Mouse (Mus musculus) common myeloid progenitor, adult 5-6 weeks (primary cell): ENCODE results near the gene Pa2g4. TPM values are rescaled to one million over a fixed set of nuclear protein-coding genes. Genes with fewer than 3 reads are reported as not detected.
"Not testable (repeated sequence)": the region's sequence is repeated elsewhere in the genome, so short reads cannot be mapped to it uniquely, and the experiment has no call there.

Experiments
- ATAC-seq: replicated peaks from 2 replicates; pipeline ENCODE4 v1.8.0; 2016; ENCODE audit warnings: low read depth, mild to moderate bottlenecking, moderate TSS enrichment, inconsistent platforms; ENCODE audit not compliant: poor library complexity, severe bottlenecking
- total RNA-seq: library from RNA; stranded (forward); fragments of 200-1000, 187-1606 nt; gene quantifications from 2 replicates; pipeline ENCODE4 v1.2.3, GENCODE M21; 2017

The Pa2g4 gene
- total RNA-seq, 1 experiment from 2014 or later = 532 TPM

DNA sequence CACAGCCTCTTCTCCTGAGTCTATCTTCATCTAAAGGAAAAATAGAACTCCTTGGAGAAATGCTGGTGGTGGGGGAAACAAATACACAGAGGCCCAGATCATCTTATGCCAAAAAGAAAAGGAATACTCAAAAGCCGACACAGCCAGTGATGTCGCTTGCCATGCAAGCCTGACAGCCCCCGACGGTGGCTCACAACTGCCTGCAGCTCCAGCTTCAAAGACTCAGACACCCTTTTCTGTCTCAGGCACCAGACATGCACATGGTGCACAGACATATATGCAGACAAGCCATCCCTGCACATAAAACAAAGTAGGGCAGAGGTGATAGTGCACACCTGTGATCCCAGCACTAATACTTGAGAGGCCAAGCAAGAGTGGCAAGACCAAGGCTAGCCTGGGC is 13.9 kb upstream of the Pa2g4 start:
- no peak for ATAC-seq

DNA sequence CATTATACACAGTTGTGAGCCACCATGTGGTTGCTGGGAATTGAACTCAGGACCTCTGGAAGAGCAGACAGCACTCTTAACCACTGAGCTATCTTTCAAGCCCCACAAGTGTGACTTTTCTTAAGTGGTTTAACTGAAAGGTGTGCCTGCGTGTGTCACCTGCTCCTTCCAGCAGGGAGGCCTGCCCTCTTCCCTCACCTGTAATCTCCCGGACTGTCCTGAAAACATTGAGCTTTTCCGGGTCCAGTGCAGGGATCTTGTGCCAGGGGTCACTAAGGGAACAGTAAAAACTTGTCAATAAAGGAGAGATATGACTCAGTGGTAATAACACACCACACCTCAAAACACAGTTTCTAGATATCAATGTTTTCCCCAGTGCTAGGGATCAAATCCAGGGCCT is 13.5 kb upstream of the Pa2g4 start:
- no peak for ATAC-seq

DNA sequence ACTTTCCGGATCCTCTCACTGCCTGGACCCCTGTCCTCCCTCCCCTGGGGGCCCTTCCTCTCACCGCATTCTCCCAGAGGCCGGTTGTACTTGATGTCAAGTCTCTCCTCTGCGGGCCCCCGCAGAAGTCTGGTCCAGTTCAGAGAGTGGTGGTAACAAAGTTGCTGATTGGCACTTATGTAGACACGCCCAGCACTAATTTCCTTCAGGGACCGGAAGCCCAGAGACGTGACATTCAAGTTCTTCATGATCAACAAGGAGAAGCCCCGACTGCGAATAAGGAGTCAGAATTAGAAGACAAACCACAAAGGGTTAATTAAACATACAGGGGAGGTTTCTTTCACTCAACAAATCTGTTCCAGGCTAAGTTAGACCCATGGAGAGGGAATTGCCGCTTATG is 12.5 kb upstream of the Pa2g4 start:
- ATAC-seq = peak; percentile 70

DNA sequence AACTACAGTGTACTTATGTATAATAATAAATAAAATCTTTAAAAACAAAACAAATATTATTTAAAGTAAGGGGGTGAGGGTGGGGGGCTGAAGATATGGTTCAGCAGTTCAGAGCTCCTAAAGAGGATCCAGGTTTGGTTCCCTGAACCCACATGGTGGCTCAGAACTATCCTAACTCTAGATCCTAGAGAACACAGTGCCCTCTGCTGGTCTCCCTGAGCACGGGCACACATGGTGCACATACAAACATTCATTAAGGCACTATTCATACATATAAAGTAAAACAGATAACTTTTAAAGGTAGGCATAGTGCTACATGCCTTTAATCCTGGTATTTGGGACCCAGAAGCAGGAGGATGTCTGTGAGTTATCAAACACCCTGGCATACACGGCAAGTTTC is 9.3 kb upstream of the Pa2g4 start:
- peak; percentile 62; the same call in 1 of the 2 replicates for ATAC-seq

DNA sequence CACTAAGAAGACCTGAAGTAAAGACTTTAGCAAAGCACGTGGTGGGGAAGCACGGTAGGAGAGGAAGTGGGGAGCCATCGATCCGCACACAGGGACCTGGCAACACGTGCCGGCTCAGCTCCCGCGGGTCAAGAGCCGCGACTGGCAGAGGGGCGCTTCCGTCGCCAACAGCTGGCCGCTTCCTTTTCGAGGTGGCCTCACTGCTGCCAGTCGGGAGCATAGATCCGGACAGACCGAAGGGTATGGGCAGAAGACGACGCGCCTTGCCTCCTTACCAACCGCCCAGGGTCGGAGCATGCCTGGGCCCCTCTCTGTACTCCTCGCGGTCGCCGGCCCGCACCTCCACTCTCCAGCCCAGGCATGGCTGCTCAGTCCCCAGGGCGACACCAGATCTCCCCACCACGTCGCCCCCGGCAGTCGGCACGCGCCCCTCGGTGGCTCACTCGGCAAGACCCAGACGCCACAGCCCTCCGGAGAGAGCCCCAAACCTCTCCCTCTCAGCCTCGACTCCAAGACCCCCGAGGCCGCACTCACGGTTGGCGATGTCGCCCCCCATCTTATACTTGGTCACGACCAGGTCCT is 490 bp downstream of the Pa2g4 start:
- peak; percentile 30 for ATAC-seq

DNA sequence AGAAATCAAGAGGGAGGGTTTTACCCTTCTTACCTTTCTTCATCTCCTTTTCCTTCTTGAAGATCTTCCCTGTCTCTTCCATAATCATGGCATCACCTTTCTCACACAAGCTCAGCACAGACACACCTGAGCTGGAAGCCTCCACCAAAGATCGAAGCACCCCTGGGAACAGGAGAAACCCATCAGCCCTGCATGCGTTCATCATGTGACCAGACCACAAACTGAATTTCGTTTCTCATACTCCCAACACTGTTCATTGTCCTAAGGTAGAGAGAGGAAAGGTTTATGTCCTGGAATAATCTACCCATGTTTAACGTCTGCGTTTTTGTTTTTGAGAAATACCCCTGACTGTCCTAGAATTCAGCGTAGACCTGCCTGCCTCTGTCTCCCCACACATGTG is 2.2 kb downstream of the Pa2g4 start:
- no peak for ATAC-seq

DNA sequence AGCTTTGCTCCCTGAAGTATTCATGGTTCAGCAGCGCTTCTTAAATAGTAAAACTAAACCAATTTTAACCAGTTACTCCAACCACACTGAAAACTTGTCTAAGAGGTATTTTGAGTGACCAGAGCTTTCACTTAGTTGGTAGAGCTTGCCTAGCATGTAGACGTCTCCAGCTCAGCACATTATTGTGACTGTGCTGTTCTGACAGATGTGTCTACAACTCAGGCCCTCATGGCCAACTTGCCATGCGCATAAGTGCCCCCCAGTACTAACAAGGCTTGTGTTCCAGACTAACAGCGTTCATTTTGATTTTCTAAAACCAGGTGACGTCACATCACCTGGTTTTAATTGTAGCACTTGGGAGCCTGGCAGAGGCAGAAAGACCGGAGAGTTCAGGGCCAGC is 8.8 kb downstream of the Pa2g4 start:
- no peak for ATAC-seq

DNA sequence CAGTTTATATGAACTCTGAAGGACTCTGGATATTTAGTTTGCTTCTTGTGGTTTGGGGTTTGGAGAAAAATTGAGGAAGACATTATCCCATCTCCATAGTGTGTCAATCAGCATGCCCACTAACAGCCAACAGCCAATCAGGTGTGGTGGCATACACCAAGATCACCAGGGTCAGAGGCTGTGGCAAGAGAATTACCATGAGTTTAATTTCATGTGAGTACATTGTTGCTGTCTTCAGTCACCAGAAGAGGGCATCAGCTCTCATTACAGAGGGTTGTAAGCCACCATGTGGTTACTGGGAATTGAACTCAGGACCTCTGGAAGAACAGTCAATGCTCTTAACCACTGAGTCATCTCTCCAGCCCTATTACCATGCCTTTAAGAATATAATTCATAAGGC is 9.5 kb downstream of the Pa2g4 start:
- ATAC-seq = peak; percentile 66; the same call in 1 of the 2 replicates

DNA sequence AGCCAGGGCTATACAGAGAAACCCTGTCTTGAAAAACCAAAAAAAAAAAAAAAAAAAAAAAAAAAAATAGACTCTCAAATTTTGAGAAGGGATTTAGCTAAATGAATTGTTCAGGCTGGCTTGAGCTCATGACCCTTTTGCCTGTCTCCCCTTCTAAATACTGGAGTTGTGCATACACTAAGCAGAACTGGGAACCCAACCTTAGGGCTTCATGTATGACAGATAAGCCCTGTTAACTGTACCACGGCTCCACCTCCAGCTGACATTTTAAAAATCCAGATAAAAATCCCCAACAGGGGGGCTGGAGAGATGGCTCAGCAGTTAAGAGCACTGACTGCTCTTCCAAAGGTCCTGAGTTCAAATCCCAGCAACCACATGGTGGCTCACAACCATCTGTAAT is 10.2 kb downstream of the Pa2g4 start:
- ATAC-seq = not testable (repeated sequence)

DNA sequence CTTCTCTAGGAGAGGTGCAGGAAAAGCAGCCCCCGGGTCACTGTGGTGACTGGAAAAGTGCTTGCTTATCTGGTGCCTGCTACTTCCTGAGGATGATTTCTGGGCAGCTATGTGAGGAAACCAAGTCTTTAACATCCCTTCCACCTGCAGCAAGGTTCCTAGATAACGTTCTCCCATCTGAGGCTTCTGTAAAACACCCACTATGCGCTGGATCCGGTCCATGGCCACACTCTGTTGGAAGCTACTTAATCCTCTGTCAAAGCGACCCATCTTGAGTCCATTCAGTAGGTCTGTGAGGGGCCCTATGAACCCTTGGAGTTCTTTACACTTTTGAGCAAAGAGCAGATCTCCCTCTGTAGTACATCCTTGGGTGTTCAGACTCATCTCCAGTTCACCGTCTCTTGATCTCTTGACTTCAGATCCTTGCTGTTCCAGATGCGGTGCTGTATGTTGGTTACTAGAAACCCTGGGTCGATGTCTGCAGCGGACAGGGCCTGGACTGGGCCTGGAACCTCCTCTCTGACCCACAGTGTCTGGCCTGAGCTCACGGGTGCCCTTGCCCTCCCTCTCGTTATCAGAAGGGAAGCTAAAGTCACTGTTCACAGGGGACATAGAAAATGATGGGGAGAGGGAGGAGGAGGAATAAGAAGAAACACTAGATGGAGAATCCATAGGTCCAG is 15.5 kb downstream of the Pa2g4 start:
- ATAC-seq = not testable (repeated sequence)

DNA sequence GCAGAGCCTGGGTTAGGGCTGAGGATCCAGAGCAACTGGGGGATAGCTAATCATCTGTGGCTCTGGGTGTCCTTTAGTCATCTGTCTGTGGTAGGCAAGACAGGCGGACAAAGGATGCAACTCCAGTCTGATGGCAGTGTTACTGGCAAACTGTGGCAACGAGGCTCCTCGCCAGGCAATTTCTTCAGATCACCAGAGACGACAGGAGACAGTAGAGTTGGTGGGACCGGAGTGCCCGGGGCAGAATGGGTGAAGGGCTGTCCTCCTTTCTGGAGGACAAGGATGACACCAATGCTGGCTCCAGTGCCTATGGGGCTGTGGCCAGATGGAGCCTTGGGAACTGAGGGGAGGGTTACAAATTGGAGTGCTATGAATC is 16.1 kb downstream of the Pa2g4 start:
- not testable (repeated sequence) for ATAC-seq

DNA sequence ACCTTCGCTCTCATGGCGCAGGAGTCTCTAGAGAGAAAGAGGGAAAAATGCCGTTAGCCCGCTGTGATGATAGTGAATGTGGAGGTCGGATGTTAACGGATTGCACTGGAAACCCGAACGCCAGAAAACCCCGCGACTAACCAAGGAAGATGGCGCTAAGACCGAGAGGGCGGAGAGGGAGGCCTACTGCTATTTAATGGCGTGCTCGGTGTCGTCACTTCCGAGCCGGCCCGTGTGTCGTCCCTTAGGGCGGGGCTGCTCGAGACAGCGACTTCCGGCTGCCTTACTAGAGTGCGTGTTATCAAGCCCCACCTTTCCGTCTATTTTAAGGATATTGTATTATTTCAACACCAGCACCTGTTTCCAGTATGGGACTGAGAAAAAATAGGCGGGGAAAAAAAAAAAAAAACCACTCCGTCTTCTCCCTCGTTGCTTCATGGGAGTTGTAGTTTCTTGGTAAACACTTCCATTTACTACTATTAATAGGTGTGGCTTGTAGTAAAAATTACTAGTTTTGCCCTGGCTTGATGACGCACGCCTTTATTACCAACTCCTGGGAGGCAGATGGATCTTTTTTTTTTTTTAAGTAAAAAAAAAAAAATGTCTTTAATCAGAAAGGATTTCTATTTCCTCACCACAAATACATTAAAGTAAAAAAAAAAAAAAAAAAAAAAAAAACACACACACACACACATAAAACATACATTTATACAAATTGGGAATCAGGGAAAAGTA is 16.7 kb downstream of the Pa2g4 start, which contains the start of gene Rpl41:
Gene Rpl41, minus strand, starts transcription at position 359 of the 735 bp plus-strand sequence.
- ATAC-seq = peak; percentile 74

DNA sequence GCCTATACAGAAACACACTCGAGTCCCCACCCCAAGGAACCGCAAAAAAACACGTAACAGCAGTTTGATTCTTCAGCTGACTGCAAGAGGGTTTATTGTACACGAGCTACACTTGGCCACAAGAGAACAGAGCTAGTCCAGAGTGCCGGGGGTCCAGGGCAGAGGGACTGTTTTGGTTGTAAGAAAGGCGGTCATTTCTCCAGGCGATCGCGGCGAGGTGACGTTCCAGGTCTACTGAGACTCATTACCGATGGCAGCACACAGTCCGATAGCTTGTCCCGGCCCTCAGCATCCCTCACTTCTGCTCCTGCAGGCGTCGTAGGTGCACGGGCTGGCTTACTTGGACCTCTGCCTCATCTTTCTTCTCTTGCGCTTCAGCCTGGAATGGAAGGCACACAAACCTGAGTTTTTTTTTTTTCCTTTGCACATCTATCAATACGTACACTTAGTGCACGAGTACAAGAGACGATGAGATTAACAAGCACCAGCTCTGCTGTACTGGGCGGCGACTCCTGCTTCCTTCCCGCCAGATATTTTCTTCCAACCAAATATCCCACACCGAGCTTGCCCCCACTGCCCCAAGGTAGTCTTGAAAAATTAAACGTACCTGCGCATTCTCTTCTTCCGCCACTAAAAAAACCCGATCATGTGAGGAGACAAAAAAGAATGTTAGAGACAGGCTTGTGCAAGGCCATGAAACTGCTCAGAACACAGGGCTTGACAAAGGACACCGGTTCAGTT is 17.6 kb downstream of the Pa2g4 start:
- not testable (repeated sequence) for ATAC-seq

DNA sequence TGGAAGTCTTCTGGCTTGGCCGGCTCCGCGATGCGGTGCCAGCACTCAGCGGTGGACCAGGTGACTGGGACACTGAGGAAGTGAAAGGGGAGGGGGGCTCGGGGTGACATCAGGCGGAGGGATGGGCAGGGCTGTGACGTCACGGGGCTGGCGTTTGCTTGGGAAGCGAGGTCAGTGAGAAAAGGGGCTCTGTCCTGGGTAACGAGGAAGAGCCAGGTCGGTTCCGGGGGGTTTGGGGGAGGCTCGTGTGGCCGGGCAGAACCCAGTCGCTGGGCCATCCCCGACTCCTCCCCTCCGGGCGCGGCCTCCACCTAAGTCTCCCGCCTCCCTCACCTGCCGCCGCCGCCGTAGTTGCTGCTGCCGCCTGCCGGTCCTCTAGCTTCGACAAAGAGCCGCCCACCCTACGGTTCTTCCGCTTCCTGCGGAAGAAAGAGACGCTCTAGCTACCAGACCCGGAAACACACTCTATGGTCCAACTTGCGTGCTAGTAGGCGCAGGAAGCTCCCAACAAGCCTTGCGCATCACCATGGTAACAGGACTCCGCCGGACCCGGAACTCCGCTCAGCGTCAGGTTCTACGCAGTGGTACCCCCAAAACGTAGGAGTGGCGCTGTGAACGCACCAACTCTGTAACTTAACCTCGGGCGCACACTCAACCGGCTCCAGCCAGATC is 18.3 kb downstream of the Pa2g4 start, which contains the start of gene Zc3h10:
Gene Zc3h10, minus strand, starts transcription at position 414 of the 672 bp plus-strand sequence.
- ATAC-seq = peak; percentile 72

DNA sequence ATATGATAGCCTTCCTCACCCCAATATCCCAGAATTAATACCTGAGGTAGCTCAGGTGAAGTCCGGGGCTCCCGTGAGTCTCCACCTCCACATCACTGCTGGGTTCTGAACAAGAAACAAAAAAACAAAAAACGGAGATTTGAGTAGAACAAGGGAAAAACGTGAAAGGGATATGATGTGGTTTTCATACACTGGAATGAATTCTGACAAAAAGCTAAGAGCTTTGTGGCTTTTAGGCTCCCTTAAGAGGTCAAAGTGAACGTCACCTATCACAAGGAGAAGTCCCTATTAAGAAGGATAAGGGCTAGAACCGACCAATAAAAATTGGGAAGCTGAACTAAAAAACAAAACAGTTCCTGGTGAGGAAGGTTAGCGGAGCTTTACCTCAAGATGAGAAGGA is 19.0 kb downstream of the Pa2g4 start:
- ATAC-seq = no peak

DNA sequence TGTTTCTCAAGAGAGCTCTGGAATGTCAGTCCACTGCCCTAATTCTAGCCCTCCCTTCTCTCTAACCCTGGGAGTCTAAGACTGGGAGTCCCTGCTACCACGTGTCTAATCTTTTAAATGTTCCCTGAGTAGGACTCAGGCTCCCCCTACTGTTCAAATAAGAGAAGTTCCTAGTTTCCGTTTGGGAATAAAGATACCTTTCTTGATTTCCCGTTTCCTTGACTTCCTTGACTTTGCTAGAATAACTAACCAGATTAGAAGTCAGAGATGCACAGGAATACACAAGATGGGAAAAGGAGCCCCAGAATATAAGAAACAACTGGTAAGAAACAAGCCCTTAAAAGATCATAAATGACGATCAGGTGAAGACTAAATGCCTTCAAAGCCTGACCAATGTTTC is 19.4 kb downstream of the Pa2g4 start:
- ATAC-seq = 0 out of 2 replicates have a peak, but pooled peaks have one; percentile 16

DNA sequence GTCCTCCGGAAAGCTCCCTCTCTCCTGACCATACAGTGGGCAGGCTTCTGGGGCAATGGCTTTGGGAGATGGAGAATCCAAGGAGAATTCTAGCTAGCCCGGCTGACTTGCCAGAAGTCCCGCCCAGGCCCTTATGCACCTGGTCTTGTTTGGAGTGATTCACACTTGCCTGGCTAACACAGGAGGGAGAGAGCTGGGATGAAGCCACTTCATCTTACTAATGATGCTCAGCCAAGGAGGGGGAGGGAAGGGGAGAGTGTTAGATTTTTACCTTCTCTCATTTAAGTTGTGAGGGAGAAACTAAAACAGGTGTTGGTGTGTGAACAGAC is 20.3 kb downstream of the Pa2g4 start:
- no peak for ATAC-seq

DNA sequence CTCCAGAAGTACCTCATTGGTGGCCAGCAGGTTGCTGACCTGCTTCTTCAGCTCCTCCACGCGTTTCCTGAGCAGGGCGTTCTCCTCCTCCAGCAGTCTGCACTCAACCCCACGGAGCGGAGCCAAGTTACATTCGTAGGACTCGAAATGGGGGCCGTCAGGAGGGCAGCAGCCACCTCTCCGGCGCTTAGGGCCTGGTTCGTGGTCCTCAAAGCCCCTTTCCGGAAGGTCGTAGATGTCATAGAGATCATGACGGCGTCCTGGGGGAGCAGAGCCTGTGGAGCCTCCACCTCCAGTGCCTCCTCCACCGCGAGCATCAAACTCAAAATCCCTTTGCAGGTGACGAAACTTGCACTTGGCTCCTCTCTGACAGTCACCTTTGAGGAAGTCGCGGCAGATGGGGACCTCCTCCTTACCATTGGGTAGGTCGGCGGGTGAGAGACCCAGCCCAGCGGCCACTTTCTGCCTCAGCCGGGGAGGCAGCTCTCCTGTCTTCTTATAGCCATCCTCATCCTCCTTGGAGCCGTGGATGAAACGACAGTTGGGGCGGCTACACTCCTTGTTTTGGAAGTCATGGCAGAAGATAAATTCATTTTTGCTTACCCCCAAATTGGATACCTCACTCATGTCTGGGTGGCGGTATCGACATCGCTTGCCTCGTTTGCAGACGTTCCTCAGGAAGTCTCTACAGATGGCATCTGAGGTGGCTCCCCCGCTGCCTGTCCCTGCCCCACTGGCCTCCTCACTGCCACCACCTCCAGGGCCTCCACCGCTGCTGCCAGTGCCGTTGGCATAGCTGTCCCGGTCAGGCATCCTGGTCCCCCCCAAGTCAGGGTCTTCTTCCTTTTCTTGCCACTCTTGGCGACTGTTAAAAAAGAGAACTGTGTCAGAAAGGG is 20.9 kb downstream of the Pa2g4 start:
- ATAC-seq = no peak

DNA sequence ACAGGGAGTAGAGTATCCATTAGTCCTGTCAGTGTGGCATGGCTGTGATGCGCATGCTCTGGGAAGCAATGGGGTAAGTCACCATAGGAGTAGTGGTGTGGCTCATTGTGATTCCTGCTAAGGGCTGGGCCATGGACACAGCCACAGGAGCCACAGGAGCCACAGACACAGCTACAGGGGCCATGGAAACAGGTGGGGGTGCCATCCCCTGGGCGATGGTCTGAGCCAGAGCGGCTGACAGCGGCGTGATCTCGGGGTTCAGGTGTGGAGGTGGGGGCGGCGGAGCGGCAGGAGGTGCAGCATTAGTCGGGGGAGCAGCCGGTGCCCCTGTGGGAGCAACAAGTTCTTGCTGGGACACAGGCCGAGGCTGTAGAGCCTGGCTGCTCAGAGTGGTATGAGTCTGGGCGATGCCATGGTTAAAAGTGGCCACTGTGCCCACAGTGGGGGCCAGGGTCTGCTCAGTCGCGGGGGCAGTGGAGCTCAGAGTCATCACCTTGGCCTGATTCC is 21.6 kb downstream of the Pa2g4 start:
- no peak for ATAC-seq
